Mouse (Mus musculus) kidney, embryonic 16.5 days (tissue): ENCODE results near the gene Spib. TPM values are rescaled to one million over a fixed set of nuclear protein-coding genes. Genes with fewer than 3 reads are reported as not detected.

Experiments
- ATAC-seq: fragments of 200-750 bp; cut with Nextera tagmentation; 2 replicates; pipeline ENCODE4 v1.8.0; 2017; ENCODE audit warnings: moderate TSS enrichment; ENCODE audit not compliant: low FRiP score, low TSS enrichment
- H3K27ac ChIP-seq: fragments of 300-500 bp; sonication (generic); 2 replicates; pipeline ENCODE4 v1.5.1; 2014; ENCODE audit warnings: low read length
- H3K27me3 ChIP-seq: fragments of 300-500 bp; sonication (generic); 2 replicates; pipeline ENCODE4 v1.6.1; 2014; ENCODE audit warnings: low read length, control low read depth, mixed read lengths; ENCODE audit not compliant: insufficient read depth
- H3K36me3 ChIP-seq: fragments of 300-500 bp; sonication (generic); 2 replicates; pipeline ENCODE4 v1.6.1; 2014; ENCODE audit warnings: low read length, control low read depth, mixed read lengths; ENCODE audit not compliant: insufficient read depth
- H3K4me1 ChIP-seq: fragments of 300-500 bp; sonication (generic); 2 replicates; pipeline ENCODE4 v1.6.1; 2014; ENCODE audit warnings: low read length, control low read depth, mixed read lengths; ENCODE audit not compliant: insufficient read depth
- H3K4me2 ChIP-seq: fragments of 300-500 bp; sonication (generic); replicated peaks from 2 replicates; pipeline ENCODE4 v1.6.1; 2014; ENCODE audit warnings: low read depth, low read length
- H3K4me3 ChIP-seq: fragments of 300-500 bp; sonication (generic); 2 replicates; pipeline ENCODE4 v1.5.1; 2014; ENCODE audit warnings: mild to moderate bottlenecking, low read length
- H3K9ac ChIP-seq: fragments of 300-500 bp; sonication (generic); replicated peaks from 2 replicates; pipeline ENCODE4 v1.6.1; 2014; ENCODE audit warnings: low read length
- H3K9me3 ChIP-seq: fragments of 300-500 bp; sonication (generic); 2 replicates; pipeline ENCODE4 v1.6.1; 2016; ENCODE audit warnings: low read length, control low read depth
- WGBS: fragments of 180-500 bp; shearing (Covaris S2); extraction: QIAGEN DNeasy Blood & Tissue Kit; methylation state at CpG from one replicate; pipeline ENCODE4 v1.1.7; 2014; 5-methylcytosine and 5-hydroxymethylcytosine counted together
- polyA plus RNA-seq: library from polyadenylated mRNA; unstranded; fragments of >200 nt; fragmentation: Nextera tagmentation; extraction: Ambion mirVana; gene quantifications from 2 replicates; pipeline ENCODE4 v1.2.1, GENCODE M21; 2015

Spib gene
- polyA plus RNA-seq, 1 experiment from 2014 or later, result 0.11 TPM

GRCm38 (mm10) chr7:44537496-44537895 is 5.6 kb upstream of the Spib start:
- Histone ChIP-seq H3K4me3 (no peak overlapping the region), H3K27ac (no peak overlapping the region), H3K4me1 (no peaks in the 10 kb centered on the region), H3K27me3 (no peaks in the 10 kb centered on the region), H3K4me2 (no peak overlapping the region), H3K36me3 (peaks cover 86% of the 10 kb centered on the region), H3K9ac (no peak overlapping the region), H3K9me3 (no peaks in the 10 kb centered on the region)
- WGBS, result 91% methylated on average over 13 of the region's 13 CpGs
- ATAC-seq, result no peak

- no peaks in the 10 kb centered on the region for H3K4me1 ChIP-seq
- H3K9ac ChIP-seq, result no peak overlapping the region
- no peak overlapping the region for H3K4me2 ChIP-seq
- H3K9me3 ChIP-seq, result no peaks in the 10 kb centered on the region
- H3K27ac ChIP-seq, result no peak overlapping the region
- H3K27me3 ChIP-seq, result no peaks in the 10 kb centered on the region
- peaks cover 81% of the 10 kb centered on the region for H3K36me3 ChIP-seq
- H3K4me3 ChIP-seq, result no peak overlapping the region
- 68% methylated on average over 7 of the region's 7 CpGs for WGBS
- ATAC-seq, result no peak
Measured at GRCm38 (mm10) chr7:44537009-44537408, 5.1 kb upstream of the Spib start.

DNA sequence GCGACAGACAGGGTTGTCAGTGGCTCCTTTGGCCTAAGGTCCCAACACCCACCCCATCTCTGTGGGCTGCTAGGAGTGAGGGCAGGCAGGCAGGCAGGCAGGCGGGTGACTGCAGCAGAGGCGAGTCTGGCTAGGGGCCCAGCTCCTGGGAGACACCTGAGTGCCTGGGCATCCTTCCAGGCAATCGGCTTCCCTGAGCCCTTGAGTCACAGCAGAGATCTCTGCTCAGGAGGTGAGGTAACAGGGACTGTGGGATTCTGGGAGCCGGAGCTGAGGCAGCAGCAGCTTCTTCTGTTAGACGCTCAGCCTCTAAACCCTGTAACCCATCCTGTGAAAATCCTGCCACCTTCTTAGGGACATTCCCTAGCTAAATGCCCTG is 4.7 kb upstream of the Spib start:
- Histone ChIP-seq H3K36me3 (peaks cover 78% of the 10 kb centered on the region), H3K27ac (no peak overlapping the region), H3K9me3 (no peaks in the 10 kb centered on the region), H3K4me1 (no peaks in the 10 kb centered on the region), H3K9ac (no peak overlapping the region), H3K27me3 (no peaks in the 10 kb centered on the region), H3K4me3 (no peak overlapping the region), H3K4me2 (no peak overlapping the region)
- 87% methylated on average over 6 of the region's 6 CpGs for WGBS
- ATAC-seq, result no peak

- no peak overlapping the region for H3K4me2 ChIP-seq
- no peaks in the 10 kb centered on the region for H3K4me1 ChIP-seq
- no peak overlapping the region for H3K9ac ChIP-seq
- no peak for ATAC-seq
- no peaks in the 10 kb centered on the region for H3K27me3 ChIP-seq
- peaks cover 71% of the 10 kb centered on the region for H3K36me3 ChIP-seq
- no peak overlapping the region for H3K27ac ChIP-seq
- no peaks in the 10 kb centered on the region for H3K9me3 ChIP-seq
- no peak overlapping the region for H3K4me3 ChIP-seq
- 91% methylated on average over 27 of the region's 27 CpGs for WGBS
Measured at GRCm38 (mm10) chr7:44535657-44536589, 4.1 kb upstream of the Spib start.

GRCm38 (mm10) chr7:44534656-44535441 is 3.0 kb upstream of the Spib start:
- H3K27me3 ChIP-seq, result no peaks in the 10 kb centered on the region
- no peaks in the 10 kb centered on the region for H3K4me1 ChIP-seq
- no peaks in the 10 kb centered on the region for H3K9me3 ChIP-seq
- no peak for ATAC-seq
- no peak overlapping the region for H3K27ac ChIP-seq
- no peak overlapping the region for H3K4me2 ChIP-seq
- no peak overlapping the region for H3K9ac ChIP-seq
- H3K36me3 ChIP-seq, result peaks cover 61% of the 10 kb centered on the region
- WGBS, result 81% methylated on average over 19 of the region's 19 CpGs
- H3K4me3 ChIP-seq, result no peak overlapping the region

- 87% methylated on average over 13 of the region's 13 CpGs for WGBS
- Histone ChIP-seq H3K36me3 (peaks cover 55% of the 10 kb centered on the region), H3K9me3 (no peaks in the 10 kb centered on the region), H3K9ac (no peak overlapping the region), H3K4me2 (no peak overlapping the region), H3K4me1 (no peaks in the 10 kb centered on the region), H3K4me3 (no peak overlapping the region), H3K27ac (no peak overlapping the region), H3K27me3 (no peaks in the 10 kb centered on the region)
- ATAC-seq, result no peak
Measured at GRCm38 (mm10) chr7:44534242-44534641, 2.4 kb upstream of the Spib start.

- Histone ChIP-seq H3K27ac (no peak overlapping the region), H3K4me1 (no peaks in the 10 kb centered on the region), H3K9ac (no peak overlapping the region), H3K4me3 (no peak overlapping the region), H3K36me3 (peaks cover 49% of the 10 kb centered on the region), H3K4me2 (no peak overlapping the region), H3K9me3 (no peaks in the 10 kb centered on the region), H3K27me3 (no peaks in the 10 kb centered on the region)
- 75% methylated on average over 12 of the region's 12 CpGs for WGBS
- ATAC-seq, result no peak
Measured at GRCm38 (mm10) chr7:44533746-44534045, 1.8 kb upstream of the Spib start.

DNA sequence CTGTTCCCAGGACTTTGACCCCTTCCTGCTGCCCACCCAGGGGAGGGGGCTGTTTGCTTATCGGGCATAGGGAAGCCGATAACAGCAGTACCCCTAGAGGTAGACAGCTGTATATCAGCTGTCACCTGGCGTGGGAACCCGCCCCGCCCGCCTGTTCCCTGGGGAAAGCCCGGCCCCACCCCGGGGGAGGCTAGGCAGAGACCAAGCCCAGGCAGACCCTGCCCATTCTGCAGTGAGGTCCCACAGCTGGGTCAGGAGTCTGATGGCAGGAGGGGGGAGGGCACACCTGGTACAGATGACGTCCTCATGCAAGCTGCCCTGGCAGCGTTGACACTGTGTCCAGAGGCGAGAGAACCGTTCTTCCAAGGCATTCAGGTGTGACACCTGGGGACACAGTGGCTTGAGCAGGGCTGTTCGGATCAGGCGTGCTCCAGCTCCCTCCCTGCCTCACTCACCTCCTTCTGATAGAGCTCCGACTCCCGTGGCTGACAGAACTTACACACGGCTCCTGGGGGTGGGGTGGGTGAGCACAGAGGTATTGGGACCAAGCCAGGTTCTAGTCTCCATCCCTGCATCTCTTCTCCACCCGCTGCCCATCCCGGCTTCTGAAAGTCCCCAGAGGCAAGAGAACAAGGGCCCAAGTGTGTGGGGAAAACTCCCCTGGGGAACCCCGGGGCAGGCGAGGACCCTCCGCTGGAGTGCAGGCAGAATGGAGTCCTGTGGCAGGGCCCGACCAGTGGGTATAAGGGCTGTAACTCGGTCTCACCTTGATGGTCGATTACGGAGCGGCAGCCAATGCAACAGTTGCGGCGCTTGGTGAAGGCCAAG is 1.3 kb upstream of the Spib start:
- 78% methylated on average over 29 of the region's 29 CpGs for WGBS
- H3K27me3 ChIP-seq, result no peaks in the 10 kb centered on the region
- no peaks in the 10 kb centered on the region for H3K4me1 ChIP-seq
- H3K4me3 ChIP-seq, result no peak overlapping the region
- ATAC-seq, result no peak
- H3K36me3 ChIP-seq, result peaks cover 44% of the 10 kb centered on the region
- no peak overlapping the region for H3K9ac ChIP-seq
- no peak overlapping the region for H3K27ac ChIP-seq
- no peaks in the 10 kb centered on the region for H3K9me3 ChIP-seq
- no peak overlapping the region for H3K4me2 ChIP-seq

- H3K4me3 ChIP-seq, result no peak overlapping the region
- no peaks in the 10 kb centered on the region for H3K27me3 ChIP-seq
- ATAC-seq, result no peak
- no peak overlapping the region for H3K27ac ChIP-seq
- 0 out of 2 replicates have a peak, but pooled peaks cover 4% of the 10 kb centered on the region for H3K4me1 ChIP-seq
- 46% methylated on average over 5 of the region's 5 CpGs for WGBS
- H3K4me2 ChIP-seq, result no peak overlapping the region
- H3K9ac ChIP-seq, result no peak overlapping the region
- H3K36me3 ChIP-seq, result peaks cover 25% of the 10 kb centered on the region
- no peaks in the 10 kb centered on the region for H3K9me3 ChIP-seq
Measured at GRCm38 (mm10) chr7:44531207-44531606, 664 bp downstream of the Spib start.
